Mouse (Mus musculus) forebrain, embryonic 13.5 days (tissue): ENCODE data around the gene Plcg1. TPM values are rescaled to one million over a fixed set of nuclear protein-coding genes. Genes with fewer than 3 reads are reported as not detected.

Experiments used
- ATAC-seq: fragments of 200-750 bp; cut with Nextera tagmentation; 2 replicates; pipeline ENCODE4 v1.8.0; 2017
- H3K27ac ChIP-seq: fragments of 300-500 bp; sonication (generic); 2 replicates; pipeline ENCODE4 v1.5.1; 2015; ENCODE audit warnings: inconsistent platforms, mild to moderate bottlenecking, moderate library complexity
- H3K27me3 ChIP-seq: fragments of 300-500 bp; sonication (generic); 2 replicates; pipeline ENCODE4 v1.6.1; 2015; ENCODE audit warnings: mild to moderate bottlenecking, inconsistent platforms
- H3K36me3 ChIP-seq: fragments of 300-500 bp; sonication (generic); 2 replicates; pipeline ENCODE4 v1.6.1; 2015; ENCODE audit warnings: mild to moderate bottlenecking, inconsistent platforms; ENCODE audit not compliant: poor library complexity, severe bottlenecking
- H3K4me1 ChIP-seq: fragments of 300-500 bp; sonication (generic); 2 replicates; pipeline ENCODE4 v1.6.1; 2015; ENCODE audit warnings: inconsistent platforms
- H3K4me2 ChIP-seq: fragments of 300-500 bp; sonication (generic); 2 replicates; pipeline ENCODE4 v1.6.1; 2015; ENCODE audit warnings: inconsistent platforms, mild to moderate bottlenecking, moderate library complexity
- H3K4me3 ChIP-seq: fragments of 300-500 bp; sonication (generic); 2 replicates; pipeline ENCODE4 v1.5.1; 2015; ENCODE audit warnings: mild to moderate bottlenecking, inconsistent platforms
- H3K9ac ChIP-seq: fragments of 300-500 bp; sonication (generic); 2 replicates; pipeline ENCODE4 v1.6.1; 2015; ENCODE audit warnings: mild to moderate bottlenecking, inconsistent platforms
- H3K9me3 ChIP-seq: fragments of 300-500 bp; sonication (generic); replicated peaks from 2 replicates; pipeline ENCODE4 v1.6.1; 2016; ENCODE audit warnings: inconsistent platforms
- WGBS: fragments of 180-500 bp; shearing (Covaris S2); methylation state at CpG from one replicate; pipeline ENCODE4 v1.1.7; 2015; 5-methylcytosine and 5-hydroxymethylcytosine counted together
- polyA plus RNA-seq: library from polyadenylated mRNA; unstranded; fragments of >200 nt; fragmentation: Nextera tagmentation; extraction: Ambion mirVana; gene quantifications from 2 replicates; pipeline ENCODE4 v1.2.1, GENCODE M21; 2015

Gene Plcg1
- polyA plus RNA-seq, 1 experiment from 2014 or later = 66.8 TPM

DNA sequence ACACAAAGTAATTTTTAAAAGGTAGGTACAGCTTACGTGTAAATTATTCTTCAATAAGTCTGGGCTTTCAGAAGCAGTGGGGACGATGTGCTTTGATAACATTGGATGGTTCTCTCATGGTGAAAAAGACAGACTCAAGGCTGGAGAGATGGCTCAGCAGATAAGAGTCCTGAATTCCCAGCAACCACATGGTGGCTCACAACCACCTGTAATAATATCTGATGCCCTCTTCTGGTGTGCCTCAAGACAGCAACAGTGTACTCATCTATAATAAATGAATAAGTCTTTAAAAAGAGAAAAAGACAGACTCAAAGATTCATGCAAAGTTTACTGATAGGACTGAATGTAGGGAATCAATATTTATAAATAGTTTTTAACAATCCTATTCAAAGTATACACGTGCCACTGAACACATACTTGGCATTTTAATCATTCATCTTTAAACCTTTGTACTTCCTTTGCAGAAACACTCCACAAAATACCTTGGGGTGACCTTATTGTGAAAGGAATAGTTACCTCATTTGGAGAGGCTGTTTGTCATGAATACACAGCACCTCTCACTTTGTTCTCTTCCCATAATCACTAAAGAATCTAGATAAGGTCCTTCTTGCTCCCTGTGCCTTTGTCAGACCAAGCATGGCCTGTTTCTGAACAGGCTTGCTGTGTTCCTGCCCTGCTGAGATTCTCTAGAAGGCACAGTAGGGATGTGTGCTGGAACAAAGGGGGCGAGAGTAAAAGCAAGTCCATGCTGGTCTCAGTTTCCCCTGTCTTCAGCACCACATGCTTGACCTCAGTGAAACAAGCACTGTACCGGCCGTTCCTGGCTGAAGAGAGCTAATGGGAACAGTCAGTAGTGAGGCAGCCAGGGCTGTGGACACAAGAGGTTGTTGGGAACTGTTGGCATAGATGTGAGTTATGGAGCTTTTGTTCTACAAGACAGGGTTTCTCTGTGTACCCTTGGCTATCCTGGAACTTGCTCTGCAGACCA, 4.9 kb upstream of the Plcg1 start:
- Histone ChIP-seq H3K9ac (no peak overlapping the region), H3K27me3 (no peaks in the 10 kb centered on the region), H3K4me3 (no peak overlapping the region), H3K9me3 (no peaks in the 10 kb centered on the region), H3K36me3 (peaks cover 47% of the 10 kb centered on the region), H3K27ac (0 out of 2 replicates have a peak overlapping the region, but pooled peaks have one; percentile 69), H3K4me2 (no peak overlapping the region), H3K4me1 (peaks cover 17% of the 10 kb centered on the region)
- ATAC-seq = no peak
- 79% methylated on average over 6 of the region's 6 CpGs for WGBS

GRCm38 (mm10) chr2:160728972-160729371, 2.1 kb upstream of the Plcg1 start:
- Histone ChIP-seq H3K36me3 (peaks cover 22% of the 10 kb centered on the region), H3K9ac (no peak overlapping the region), H3K4me3 (no peak overlapping the region), H3K27me3 (no peaks in the 10 kb centered on the region), H3K4me2 (no peak overlapping the region), H3K4me1 (peaks cover 35% of the 10 kb centered on the region), H3K9me3 (no peaks in the 10 kb centered on the region), H3K27ac (no peak overlapping the region)
- WGBS = 93% methylated on average over 3 of the region's 3 CpGs
- no peak for ATAC-seq

DNA sequence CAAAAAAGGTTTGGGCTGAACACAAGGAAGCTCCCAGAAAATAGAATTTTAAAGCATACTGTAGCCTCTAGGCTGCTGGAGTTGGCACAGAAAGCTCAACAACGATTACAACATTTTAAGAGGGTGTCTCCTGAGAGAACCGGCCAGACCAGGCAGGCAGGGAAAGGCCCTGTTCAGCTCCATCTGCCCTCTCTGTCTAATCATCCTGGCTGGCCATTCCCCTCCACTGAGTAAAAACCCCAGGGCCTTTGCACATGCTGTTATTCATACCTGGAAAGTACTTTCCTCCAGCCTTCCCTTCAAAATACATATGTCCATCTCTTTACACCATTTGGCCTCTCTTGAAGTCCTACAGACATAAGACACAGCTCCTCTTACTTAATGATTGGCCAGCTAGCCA, 1.7 kb upstream of the Plcg1 start:
- Histone ChIP-seq H3K4me3 (no peak overlapping the region), H3K4me2 (no peak overlapping the region), H3K4me1 (peaks cover 40% of the 10 kb centered on the region), H3K27ac (no peak overlapping the region), H3K9ac (no peak overlapping the region), H3K36me3 (peaks cover 22% of the 10 kb centered on the region), H3K27me3 (no peaks in the 10 kb centered on the region), H3K9me3 (no peaks in the 10 kb centered on the region)
- 86% methylated on average over 2 of the region's 2 CpGs for WGBS
- no peak for ATAC-seq

GRCm38 (mm10) chr2:160729851-160730796, 976 bp upstream of the Plcg1 start:
- Histone ChIP-seq H3K4me3 (peak overlapping the region; percentile 89), H3K4me1 (peaks cover 46% of the 10 kb centered on the region), H3K4me2 (peak overlapping the region; percentile 88), H3K9me3 (no peaks in the 10 kb centered on the region), H3K9ac (peak overlapping the region; percentile 100), H3K27me3 (no peaks in the 10 kb centered on the region), H3K36me3 (peaks cover 23% of the 10 kb centered on the region), H3K27ac (0 out of 2 replicates have a peak overlapping the region, but pooled peaks have one; percentile 96)
- no peak for ATAC-seq
- WGBS = 37% methylated on average over 17 of the region's 17 CpGs

GRCm38 (mm10) chr2:160730797-160731116, 343 bp upstream of the Plcg1 start:
- 7% methylated on average over 19 of the region's 19 CpGs for WGBS
- Histone ChIP-seq H3K4me1 (peaks cover 53% of the 10 kb centered on the region), H3K27ac (peak overlapping the region; percentile 96; the same call in 1 of the 2 replicates), H3K9ac (peak overlapping the region; percentile 100), H3K4me3 (peak overlapping the region; percentile 89), H3K9me3 (no peaks in the 10 kb centered on the region), H3K27me3 (no peaks in the 10 kb centered on the region), H3K36me3 (peaks cover 23% of the 10 kb centered on the region), H3K4me2 (peak overlapping the region; percentile 88)
- ATAC-seq = no peak

DNA sequence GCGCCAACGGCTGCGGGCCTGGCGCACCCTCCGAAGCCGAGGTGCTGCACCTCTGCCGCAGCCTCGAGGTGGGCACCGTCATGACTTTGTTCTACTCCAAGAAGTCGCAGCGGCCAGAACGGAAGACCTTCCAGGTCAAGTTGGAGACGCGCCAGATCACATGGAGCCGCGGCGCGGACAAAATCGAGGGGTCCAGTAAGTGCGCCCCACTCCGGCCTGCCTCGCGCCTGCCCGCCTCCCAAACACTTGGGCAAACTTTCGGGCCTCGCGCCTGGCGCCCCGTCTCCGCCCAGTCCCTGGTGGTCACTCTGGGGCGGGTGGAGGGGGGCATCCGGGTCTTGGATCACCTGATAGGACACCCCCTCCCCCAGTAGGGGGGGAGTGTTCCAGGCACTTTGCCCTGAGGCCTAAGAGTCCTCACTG, 750 bp downstream of the Plcg1 start:
- Histone ChIP-seq H3K27ac (peak overlapping the region; percentile 96), H3K4me1 (peaks cover 55% of the 10 kb centered on the region), H3K27me3 (no peaks in the 10 kb centered on the region), H3K9ac (peak overlapping the region; percentile 100), H3K9me3 (no peaks in the 10 kb centered on the region), H3K4me2 (peak overlapping the region; percentile 88), H3K36me3 (peaks cover 29% of the 10 kb centered on the region), H3K4me3 (peak overlapping the region; percentile 89)
- peak; percentile 16 for ATAC-seq
- WGBS = 1% methylated on average over 32 of the region's 32 CpGs

DNA sequence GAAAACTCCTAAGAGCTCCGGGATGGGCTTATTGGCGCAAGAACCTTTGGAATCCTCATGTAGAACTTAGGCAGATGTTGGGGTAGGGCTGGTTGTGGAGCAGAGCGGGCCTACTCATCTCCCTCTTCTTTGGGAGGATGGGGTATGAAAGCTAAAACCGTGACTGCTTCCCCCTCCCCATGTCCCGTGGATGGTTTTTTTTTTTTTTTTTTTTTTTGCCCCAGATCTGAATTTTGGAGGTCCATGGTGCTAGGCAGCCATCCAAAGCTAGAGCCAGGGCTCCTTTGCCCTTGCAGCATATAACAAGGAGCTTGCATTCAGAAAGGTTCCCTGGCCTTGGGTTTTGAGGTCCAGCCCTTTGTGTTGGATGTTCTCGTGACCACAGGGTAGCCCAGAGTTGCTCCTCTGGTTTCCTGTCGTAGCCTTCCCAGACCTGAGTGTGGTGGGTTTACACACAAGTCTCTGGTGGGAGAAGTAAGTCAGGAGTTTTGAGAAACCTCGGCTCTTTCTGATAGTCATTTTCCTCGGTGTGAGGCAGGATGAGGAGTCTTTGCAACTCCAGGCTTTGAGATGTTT, 1.4 kb downstream of the Plcg1 start:
- H3K9me3 ChIP-seq = no peaks in the 10 kb centered on the region
- H3K9ac ChIP-seq = peak overlapping the region; percentile 100
- H3K4me3 ChIP-seq = peak overlapping the region; percentile 89
- 50% methylated on average over 9 of the region's 9 CpGs for WGBS
- peaks cover 59% of the 10 kb centered on the region for H3K4me1 ChIP-seq
- H3K36me3 ChIP-seq = peaks cover 36% of the 10 kb centered on the region
- H3K27ac ChIP-seq = peak overlapping the region; percentile 96
- H3K4me2 ChIP-seq = peak overlapping the region; percentile 88
- H3K27me3 ChIP-seq = no peaks in the 10 kb centered on the region
- ATAC-seq = no peak

GRCm38 (mm10) chr2:160733131-160733531, 2.0 kb downstream of the Plcg1 start:
- Histone ChIP-seq H3K9ac (peak overlapping the region; percentile 100), H3K4me2 (peak overlapping the region; percentile 88), H3K36me3 (peaks cover 36% of the 10 kb centered on the region), H3K4me1 (peaks cover 60% of the 10 kb centered on the region), H3K9me3 (no peaks in the 10 kb centered on the region), H3K4me3 (peak overlapping the region; percentile 89), H3K27ac (no peak overlapping the region), H3K27me3 (no peaks in the 10 kb centered on the region)
- no peak for ATAC-seq
- 78% methylated on average over 7 of the region's 7 CpGs for WGBS

GRCm38 (mm10) chr2:160734331-160734730, 3.2 kb downstream of the Plcg1 start:
- H3K27me3 ChIP-seq = no peaks in the 10 kb centered on the region
- no peak overlapping the region for H3K27ac ChIP-seq
- peak overlapping the region; percentile 88 for H3K4me2 ChIP-seq
- 0 out of 2 replicates have a peak overlapping the region, but pooled peaks have one; percentile 89 for H3K4me3 ChIP-seq
- no peaks in the 10 kb centered on the region for H3K9me3 ChIP-seq
- H3K36me3 ChIP-seq = peaks cover 48% of the 10 kb centered on the region
- H3K4me1 ChIP-seq = peaks cover 70% of the 10 kb centered on the region
- H3K9ac ChIP-seq = peak overlapping the region; percentile 32
- WGBS = 87% methylated on average over 3 of the region's 3 CpGs
- ATAC-seq = no peak

DNA sequence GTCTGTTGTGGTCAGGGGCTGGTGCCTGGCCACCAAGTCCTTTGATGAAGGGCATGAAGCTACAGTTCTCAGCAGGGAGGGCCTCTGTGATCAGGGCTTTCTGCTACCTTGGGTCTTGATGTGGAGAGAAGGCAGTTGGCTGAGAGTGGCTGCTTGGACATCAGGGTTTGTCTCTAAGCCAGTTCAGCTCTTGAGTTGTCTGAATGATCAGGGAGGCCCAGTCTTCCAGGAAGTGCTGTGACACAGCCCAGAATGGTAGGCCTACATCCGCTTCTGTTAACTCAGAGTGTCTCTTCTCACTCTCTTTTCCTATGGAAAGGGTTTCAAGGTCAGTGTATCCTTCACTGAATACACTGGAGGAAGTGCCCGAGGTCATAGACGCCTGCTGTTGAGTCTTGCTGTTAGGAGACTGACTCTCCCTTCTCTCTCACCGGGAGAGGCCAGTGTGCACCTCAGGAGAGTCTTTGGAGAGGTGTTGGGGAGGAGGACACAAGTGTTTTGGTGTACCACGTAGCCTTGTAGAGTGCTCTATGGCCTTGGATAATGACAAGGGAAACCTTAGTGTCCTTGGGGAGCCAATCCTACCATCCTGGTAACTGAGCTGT, 4.7 kb downstream of the Plcg1 start:
- 0 out of 2 replicates have a peak overlapping the region, but pooled peaks have one; percentile 5 for H3K4me2 ChIP-seq
- no peaks in the 10 kb centered on the region for H3K9me3 ChIP-seq
- ATAC-seq = no peak
- peaks cover 49% of the 10 kb centered on the region for H3K36me3 ChIP-seq
- no peaks in the 10 kb centered on the region for H3K27me3 ChIP-seq
- WGBS = 97% methylated on average over 5 of the region's 5 CpGs
- no peak overlapping the region for H3K9ac ChIP-seq
- H3K4me1 ChIP-seq = peaks cover 78% of the 10 kb centered on the region
- no peak overlapping the region for H3K27ac ChIP-seq
- H3K4me3 ChIP-seq = no peak overlapping the region

GRCm38 (mm10) chr2:160736466-160736865, 5.4 kb downstream of the Plcg1 start:
- Histone ChIP-seq H3K36me3 (peaks cover 49% of the 10 kb centered on the region), H3K27me3 (no peaks in the 10 kb centered on the region), H3K9ac (no peak overlapping the region), H3K27ac (no peak overlapping the region), H3K4me3 (no peak overlapping the region), H3K9me3 (no peaks in the 10 kb centered on the region), H3K4me1 (peaks cover 83% of the 10 kb centered on the region), H3K4me2 (no peak overlapping the region)
- ATAC-seq = no peak
- 94% methylated on average over 3 of the region's 3 CpGs for WGBS
